Mouse (Mus musculus) stomach, postnatal 0 days (tissue): ENCODE measurements at regions not wholly inside any gene's neighbourhood (a gene's known extent, or its start where the extent isn't known, plus 50 kb on each side); places are given as distances from the start of the nearest gene placed in this dataset.

Experiments used
- ATAC-seq: fragments of 200-750 bp; cut with Nextera tagmentation; 2 replicates; pipeline ENCODE4 v1.8.0; 2017; ENCODE audit not compliant: low FRiP score, low TSS enrichment
- DNase-seq: peaks from one replicate; pipeline ENCODE4 v3.0.0-alpha.2; 2016; ENCODE audit warnings: low spot score
- H3K27ac ChIP-seq: fragments of 300-500 bp; sonication (generic); replicated peaks from 2 replicates; pipeline ENCODE4 v1.5.1; 2014; ENCODE audit warnings: mild to moderate bottlenecking, control low read depth
- H3K27me3 ChIP-seq: fragments of 300-500 bp; sonication (generic); 2 replicates; pipeline ENCODE4 v1.6.1; 2014; ENCODE audit warnings: low read length; ENCODE audit not compliant: control insufficient read depth, insufficient read depth
- H3K36me3 ChIP-seq: fragments of 300-500 bp; sonication (generic); 2 replicates; pipeline ENCODE4 v1.6.1; 2014; ENCODE audit warnings: low read length, mixed read lengths; ENCODE audit not compliant: control insufficient read depth, insufficient read depth
- H3K4me1 ChIP-seq: fragments of 300-500 bp; sonication (generic); replicated peaks from 2 replicates; pipeline ENCODE4 v1.6.1; 2014; ENCODE audit warnings: antibody characterized with exemption; ENCODE audit not compliant: control insufficient read depth, insufficient read depth
- H3K4me2 ChIP-seq: fragments of 300-500 bp; sonication (generic); replicated peaks from 2 replicates; pipeline ENCODE4 v1.6.1; 2014; ENCODE audit warnings: low read depth, mild to moderate bottlenecking, control low read depth, moderate library complexity
- H3K4me3 ChIP-seq: fragments of 300-500 bp; sonication (generic); 2 replicates; pipeline ENCODE4 v1.5.1; 2014; ENCODE audit warnings: low read depth, low read length, control low read depth
- H3K9ac ChIP-seq: fragments of 300-500 bp; sonication (generic); 2 replicates; pipeline ENCODE4 v1.6.1; 2014; ENCODE audit warnings: mild to moderate bottlenecking, low read length, control low read depth, mixed read lengths
- H3K9me3 ChIP-seq: fragments of 300-500 bp; sonication (generic); 2 replicates; pipeline ENCODE4 v1.6.1; 2016; ENCODE audit warnings: low read length; ENCODE audit not compliant: control insufficient read depth
- CTCF ChIP-seq: IDR thresholded peaks from 2 replicates; pipeline ENCODE4 v1.5.1; 2016; ENCODE audit warnings: antibody characterized with exemption, low read depth, mild to moderate bottlenecking, moderate library complexity
- EP300 ChIP-seq: optimal IDR thresholded peaks from 2 replicates; pipeline ENCODE3; 2016; ENCODE audit warnings: antibody characterized with exemption
- WGBS: fragments of 180-500 bp; shearing (Covaris S2); extraction: QIAGEN DNeasy Blood & Tissue Kit; methylation state at CpG from one replicate; pipeline ENCODE4 v1.1.7; 2014; 5-methylcytosine and 5-hydroxymethylcytosine counted together

GRCm38 (mm10) chr10:108033317-108033795 is 121.4 kb upstream of the Otogl start:
- ATAC-seq (no peak), DNase-seq (no peak)
- Histone ChIP-seq H3K4me1 (no peaks in the 10 kb centered on the region), H3K27me3 (no peaks in the 10 kb centered on the region), H3K27ac (no peak overlapping the region), H3K9me3 (no peaks in the 10 kb centered on the region), H3K4me2 (no peak overlapping the region), H3K36me3 (no peaks in the 10 kb centered on the region), H3K4me3 (no peak overlapping the region), H3K9ac (no peak overlapping the region)
- 100% methylated on average over 1 of the region's 1 CpGs for whole genome bisulfite sequencing
- TF ChIP-seq EP300 (no peak), CTCF (no peak)

- WGBS = 74% methylated on average over 2 of the region's 2 CpGs
- H3K4me1 ChIP-seq = no peaks in the 10 kb centered on the region
- H3K27me3 ChIP-seq = no peaks in the 10 kb centered on the region
- no peak overlapping the region for H3K4me3 ChIP-seq
- no peak overlapping the region for H3K9ac ChIP-seq
- no peak overlapping the region for H3K27ac ChIP-seq
- DNase-seq (no peak), ATAC-seq (no peak)
- no peaks in the 10 kb centered on the region for H3K36me3 ChIP-seq
- H3K4me2 ChIP-seq = no peak overlapping the region
- H3K9me3 ChIP-seq = no peaks in the 10 kb centered on the region
- no peak for TF ChIP-seq CTCF
- TF ChIP-seq EP300 = no peak
Measured at GRCm38 (mm10) chr10:108027506-108027905, 115.6 kb upstream of the Otogl start.

- Histone ChIP-seq H3K27me3 (no peaks in the 10 kb centered on the region), H3K27ac (no peak overlapping the region), H3K4me1 (no peaks in the 10 kb centered on the region), H3K36me3 (no peaks in the 10 kb centered on the region), H3K9me3 (no peaks in the 10 kb centered on the region), H3K4me3 (no peak overlapping the region), H3K9ac (no peak overlapping the region), H3K4me2 (no peak overlapping the region)
- ATAC-seq = no peak
- TF ChIP-seq CTCF = no peak
- no peak for TF ChIP-seq EP300
- no peak for DNase-seq
- WGBS = 76% methylated on average over 6 of the region's 6 CpGs
Measured at GRCm38 (mm10) chr10:108024227-108024626, 112.3 kb upstream of the Otogl start.

- Histone ChIP-seq H3K4me1 (no peaks in the 10 kb centered on the region), H3K36me3 (no peaks in the 10 kb centered on the region), H3K27me3 (no peaks in the 10 kb centered on the region), H3K4me3 (no peak overlapping the region), H3K9ac (no peak overlapping the region), H3K27ac (no peak overlapping the region), H3K4me2 (no peak overlapping the region), H3K9me3 (no peaks in the 10 kb centered on the region)
- 61% methylated on average over 1 of the region's 1 CpGs for WGBS
- TF ChIP-seq CTCF (no peak), EP300 (no peak)
- no peak for DNase-seq
- ATAC-seq = no peak
Measured at GRCm38 (mm10) chr10:108016552-108016951, 104.6 kb upstream of the Otogl start.

GRCm38 (mm10) chr10:107994836-107995585 is 83.1 kb upstream of the Otogl start:
- DNase-seq (no peak), ATAC-seq (no peak)
- Histone ChIP-seq H3K27ac (no peak overlapping the region), H3K4me2 (no peak overlapping the region), H3K4me1 (no peaks in the 10 kb centered on the region), H3K9me3 (no peaks in the 10 kb centered on the region), H3K4me3 (no peak overlapping the region), H3K9ac (no peak overlapping the region), H3K27me3 (no peaks in the 10 kb centered on the region), H3K36me3 (no peaks in the 10 kb centered on the region)
- 62% methylated on average over 2 of the region's 2 CpGs for WGBS
- TF ChIP-seq CTCF (no peak), EP300 (no peak)

GRCm38 (mm10) chr10:107992621-107993020 is 80.7 kb upstream of the Otogl start:
- Histone ChIP-seq H3K9me3 (no peaks in the 10 kb centered on the region), H3K9ac (no peak overlapping the region), H3K4me3 (no peak overlapping the region), H3K27ac (no peak overlapping the region), H3K36me3 (no peaks in the 10 kb centered on the region), H3K4me1 (no peaks in the 10 kb centered on the region), H3K4me2 (no peak overlapping the region), H3K27me3 (no peaks in the 10 kb centered on the region)
- no peak for TF ChIP-seq CTCF
- no peak for TF ChIP-seq EP300
- 37% methylated on average over 3 of the region's 3 CpGs for WGBS
- DNase-seq (no peak), ATAC-seq (no peak)
